Mouse (Mus musculus) ES-E14 (cell line): ENCODE measurements at regions not wholly inside any gene's neighbourhood (a gene's known extent, or its start where the extent isn't known, plus 50 kb on each side); places are given as distances from the start of the nearest gene placed in this dataset.

Experiments
- DNase-seq: peaks from one replicate; pipeline ENCODE4 v3.0.0-alpha.2; 2013; ENCODE audit warnings: low read depth, low spot score
- H3K27ac ChIP-seq: 2 replicates; pipeline ENCODE4 v1.5.1; 2012; ENCODE audit warnings: low read depth, mild to moderate bottlenecking, low read length, moderate library complexity, mixed read lengths; ENCODE audit not compliant: poor library complexity, insufficient read depth, severe bottlenecking
- H3K36me3 ChIP-seq: 2 replicates; pipeline ENCODE4 v1.6.1; 2012; ENCODE audit warnings: mild to moderate bottlenecking, low read length, moderate library complexity, mixed read lengths; ENCODE audit not compliant: control insufficient read depth, poor library complexity, insufficient read depth, severe bottlenecking
- H3K4me1 ChIP-seq, 2 experiments: fragments of 150-350 bp in 1 of 2; sonication (generic) in 1 of 2; 2 replicates each; pipeline ENCODE4 v1.6.1; 2012; ENCODE audit warnings: low read length in 2 of 2, mild to moderate bottlenecking in 1 of 2, mixed read lengths in 1 of 2; ENCODE audit not compliant: control insufficient read depth in 2 of 2, insufficient read depth in 2 of 2, poor library complexity in 1 of 2
- H3K4me3 ChIP-seq, 2 experiments: fragments of 150-350 bp in 1 of 2; sonication (generic) in 1 of 2; 2 replicates each; pipeline ENCODE4 v1.5.1; 2012; ENCODE audit warnings: low read length in 2 of 2, low read depth in 1 of 2, mild to moderate bottlenecking in 1 of 2, mixed read lengths in 1 of 2; ENCODE audit not compliant: insufficient read depth in 1 of 2, poor library complexity in 1 of 2, severe bottlenecking in 1 of 2
- H3K9ac ChIP-seq: 2 replicates; pipeline ENCODE4 v1.6.1; 2012; ENCODE audit warnings: low read depth, mild to moderate bottlenecking, low read length, mixed read lengths; ENCODE audit not compliant: poor library complexity, insufficient read depth, severe bottlenecking
- H3K9me3 ChIP-seq: fragments of 150-350 bp; sonication (generic); 2 replicates; pipeline ENCODE4 v1.6.1; 2012; ENCODE audit warnings: low read depth, mild to moderate bottlenecking, low read length; ENCODE audit not compliant: control insufficient read depth, insufficient read depth
- CHD2 ChIP-seq: IDR thresholded peaks from 2 replicates; pipeline ENCODE4 v1.6.1; 2014; ENCODE audit warnings: mild to moderate bottlenecking, low read depth, low read length, inconsistent platforms
- HCFC1 ChIP-seq: IDR thresholded peaks from 2 replicates; pipeline ENCODE4 v1.6.1; 2012; ENCODE audit warnings: low read length, inconsistent platforms, borderline replicate concordance; ENCODE audit not compliant: insufficient read depth
- MAFK ChIP-seq: IDR thresholded peaks from 2 replicates; pipeline ENCODE4 v1.6.1; 2014; ENCODE audit warnings: mild to moderate bottlenecking, low read depth, low read length, inconsistent platforms; ENCODE audit not compliant: insufficient read depth
- ZC3H11A ChIP-seq: IDR thresholded peaks from 2 replicates; pipeline ENCODE4 v1.6.1; 2012; ENCODE audit warnings: low read depth, mild to moderate bottlenecking, inconsistent platforms, low read length, borderline replicate concordance
- ZNF384 ChIP-seq: IDR thresholded peaks from 2 replicates; pipeline ENCODE4 v1.6.1; 2012; ENCODE audit warnings: low read depth, low read length, inconsistent platforms
- in situ Hi-C, 2 experiments: fragments of 600-800 bp; cut with MboI; formaldehyde crosslinking; loops; one replicate each; pipeline ENCODE4 v1.15.1; 2025; ENCODE audit warnings: low sequenced_read_pairs in 2 of 2, inconsistent platforms in 1 of 2; ENCODE audit not compliant: unreplicated experiment in 2 of 2

DNA sequence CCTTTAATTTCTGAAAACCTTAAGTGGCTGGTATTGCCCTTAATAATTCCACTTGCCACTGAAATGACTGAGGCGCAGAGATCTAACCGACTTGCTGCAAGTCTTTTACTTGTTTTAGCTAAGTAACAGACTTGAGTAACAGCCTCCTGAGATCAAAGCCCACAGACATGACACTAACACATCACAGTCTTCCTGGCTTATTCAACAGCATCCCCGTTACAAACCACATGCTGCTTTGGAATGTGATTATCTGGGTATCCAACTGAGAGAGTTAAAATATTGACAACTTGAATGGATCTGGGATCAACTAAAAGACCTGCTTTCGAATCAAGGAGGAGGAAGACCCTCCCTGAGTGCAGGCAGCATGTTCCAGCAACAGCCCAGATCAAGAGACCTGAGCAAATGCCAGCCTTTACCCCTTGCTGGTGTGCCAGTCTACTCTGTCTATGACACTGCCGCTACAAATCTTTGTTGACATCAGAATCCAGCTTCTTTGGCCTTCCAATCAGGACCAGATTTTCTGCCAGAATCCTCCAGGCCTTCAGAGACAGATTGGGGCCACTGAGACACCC is 258.7 kb upstream of the Fermt1 start:
- no peak for DNase-seq
- in situ Hi-C loops, result no loop called here
- no peak overlapping the region for H3K27ac ChIP-seq
- H3K9ac ChIP-seq, result no peak overlapping the region
- no peaks in the 10 kb centered on the region for H3K36me3 ChIP-seq
- TF ChIP-seq CHD2, result no peak
- no peak for TF ChIP-seq ZNF384
- no peak for TF ChIP-seq MAFK
- no peak for TF ChIP-seq ZC3H11A
- TF ChIP-seq HCFC1, result no peak
- no peak overlapping the region for H3K4me3 ChIP-seq
- no peaks in the 10 kb centered on the region for H3K9me3 ChIP-seq
- no peaks in the 10 kb centered on the region for H3K4me1 ChIP-seq

DNA sequence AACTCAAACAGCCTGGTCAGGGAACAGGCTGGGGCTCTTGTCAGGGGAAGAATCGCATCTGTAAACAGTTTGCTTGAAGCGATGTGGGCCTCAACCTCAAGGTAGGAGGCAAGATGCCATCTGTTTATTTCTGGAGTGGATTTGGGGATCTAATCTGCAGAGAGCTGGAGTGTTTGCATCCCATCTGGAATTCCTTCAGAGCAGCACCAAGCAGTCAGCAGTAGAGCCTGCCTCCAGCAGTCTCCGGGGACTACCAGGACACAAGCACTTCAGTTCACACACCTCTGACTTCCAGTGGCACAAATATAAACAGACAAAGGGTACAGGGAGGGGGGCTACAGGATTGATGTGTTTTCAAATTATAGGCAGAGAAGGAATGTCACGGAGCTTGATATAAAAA is 262.8 kb upstream of the Fermt1 start:
- H3K4me3 ChIP-seq, result no peak overlapping the region
- H3K9me3 ChIP-seq, result no peaks in the 10 kb centered on the region
- TF ChIP-seq CHD2 (no peak), MAFK (no peak), ZC3H11A (no peak), ZNF384 (no peak), HCFC1 (no peak)
- in situ Hi-C loops, result no loop called here
- no peaks in the 10 kb centered on the region for H3K36me3 ChIP-seq
- H3K9ac ChIP-seq, result no peak overlapping the region
- no peaks in the 10 kb centered on the region for H3K4me1 ChIP-seq
- no peak overlapping the region for H3K27ac ChIP-seq
- DNase-seq, result no peak

DNA sequence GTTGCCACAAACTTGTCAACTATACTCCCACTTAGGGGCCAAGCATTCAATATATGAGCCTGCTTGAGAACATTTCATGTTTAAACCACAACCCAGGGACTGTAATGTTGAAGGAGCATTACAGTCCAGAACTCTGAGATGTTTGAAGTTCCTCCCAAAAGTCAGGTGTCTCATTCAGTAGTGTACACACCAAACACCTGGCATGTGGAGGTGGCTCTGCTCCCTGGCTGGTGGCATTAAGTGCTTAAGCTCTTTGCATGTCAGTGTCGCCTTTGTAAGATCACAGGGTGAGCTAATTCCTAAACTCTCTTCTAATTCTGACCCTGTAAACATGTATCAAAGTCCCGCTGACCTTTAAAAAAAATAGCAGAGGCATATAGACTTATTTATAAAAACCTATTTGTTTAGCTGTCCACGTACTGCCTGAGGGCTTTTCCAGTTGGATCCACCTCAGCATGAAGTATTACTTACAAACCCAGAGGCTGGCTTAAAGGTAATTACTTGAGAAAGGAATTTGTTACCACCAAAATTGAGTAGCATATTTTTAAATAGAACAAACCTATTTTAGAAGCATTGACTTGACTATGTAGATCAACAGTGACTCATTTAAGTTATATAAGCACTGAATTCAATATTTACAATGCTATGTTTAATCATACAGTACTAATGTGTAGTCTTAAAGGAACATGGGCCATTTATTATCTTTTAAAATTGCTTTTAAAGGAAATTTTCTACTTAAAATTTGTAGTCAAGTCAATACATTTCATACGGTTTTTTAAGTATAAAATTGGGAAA is 276.3 kb upstream of the Fermt1 start:
- no peaks in the 10 kb centered on the region for H3K4me1 ChIP-seq
- TF ChIP-seq HCFC1 (no peak), ZC3H11A (no peak), ZNF384 (no peak), CHD2 (no peak), MAFK (no peak)
- no peaks in the 10 kb centered on the region for H3K36me3 ChIP-seq
- no peak overlapping the region for H3K27ac ChIP-seq
- no peak for DNase-seq
- no peaks in the 10 kb centered on the region for H3K9me3 ChIP-seq
- in situ Hi-C loops, result no loop called here
- no peak overlapping the region for H3K9ac ChIP-seq
- no peak overlapping the region for H3K4me3 ChIP-seq

DNA sequence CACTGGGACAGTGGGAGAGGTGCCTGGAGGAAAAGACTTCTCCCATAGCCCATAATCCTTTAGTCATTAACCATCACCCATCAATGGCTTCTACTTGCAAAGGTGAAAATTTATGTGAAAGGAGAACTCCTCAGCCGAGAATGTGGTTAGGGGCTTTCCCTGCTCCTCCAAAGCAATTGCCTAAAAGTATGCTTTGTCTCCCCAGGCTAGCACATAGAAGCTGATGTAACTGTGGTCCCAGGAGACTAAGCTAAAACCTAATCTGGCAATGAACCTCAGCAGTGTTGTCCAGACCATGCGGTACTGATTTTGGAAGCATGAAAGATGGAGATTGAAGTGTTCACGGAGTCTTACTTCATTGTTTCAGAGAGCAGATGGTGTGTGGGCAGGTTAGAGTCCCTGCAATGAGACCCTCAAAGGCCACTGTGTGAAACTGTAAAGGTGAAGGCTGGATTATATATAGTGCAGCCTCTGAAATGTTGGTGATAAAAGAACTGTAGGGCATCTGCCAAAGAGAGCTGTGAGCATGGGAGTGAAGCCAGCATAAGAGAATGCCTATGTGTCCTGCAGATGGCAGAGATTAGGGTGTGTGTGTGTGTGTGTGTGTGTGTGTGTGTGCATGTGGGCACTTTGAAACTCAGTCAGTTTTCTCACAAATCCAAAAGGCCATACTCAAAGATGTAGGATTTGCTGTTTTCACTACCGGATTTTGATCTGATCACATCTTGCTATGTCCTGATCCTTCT is 289.6 kb upstream of the Fermt1 start:
- no peaks in the 10 kb centered on the region for H3K4me1 ChIP-seq
- H3K4me3 ChIP-seq, result no peak overlapping the region
- no peak for TF ChIP-seq HCFC1
- TF ChIP-seq ZNF384, result no peak
- H3K36me3 ChIP-seq, result no peaks in the 10 kb centered on the region
- H3K27ac ChIP-seq, result no peak overlapping the region
- no peak for DNase-seq
- in situ Hi-C loops, result no loop called here
- no peak overlapping the region for H3K9ac ChIP-seq
- H3K9me3 ChIP-seq, result no peaks in the 10 kb centered on the region
